Mouse (Mus musculus) liver, adult 2 months (tissue): ENCODE results near the gene Mindy1. TPM values are rescaled to one million over a fixed set of nuclear protein-coding genes. Genes with fewer than 3 reads are reported as not detected.

Source experiments
- DNase-seq: peaks from one replicate; pipeline ENCODE4 v3.0.0-alpha.2; 2011; ENCODE audit warnings: low read depth, low spot score; ENCODE audit errors: extremely low read depth
- H3K27ac ChIP-seq: fragments of 200-500 bp; replicated peaks from 2 replicates; pipeline ENCODE4 v1.5.1; 2012; ENCODE audit warnings: low read depth, mild to moderate bottlenecking, control low read depth, inconsistent platforms, low read length; ENCODE audit not compliant: insufficient read depth
- H3K27me3 ChIP-seq: fragments of 200-500 bp; 2 replicates; pipeline ENCODE4 v1.6.1; 2012; ENCODE audit warnings: mild to moderate bottlenecking, moderate library complexity, low read length, inconsistent platforms; ENCODE audit not compliant: control insufficient read depth, insufficient read depth
- H3K36me3 ChIP-seq: fragments of 200-500 bp; 2 replicates; pipeline ENCODE4 v1.6.1; 2012; ENCODE audit warnings: low read length, inconsistent platforms; ENCODE audit not compliant: control insufficient read depth, insufficient read depth
- H3K4me1 ChIP-seq: fragments of 200-500 bp; 2 replicates; pipeline ENCODE4 v1.6.1; 2011; ENCODE audit warnings: low read length; ENCODE audit not compliant: control insufficient read depth, insufficient read depth
- H3K4me3 ChIP-seq: fragments of 200-500 bp; 2 replicates; pipeline ENCODE4 v1.5.1; 2011; ENCODE audit warnings: low read depth, mild to moderate bottlenecking, control low read depth, low read length, moderate library complexity; ENCODE audit not compliant: insufficient read depth
- H3K79me2 ChIP-seq: fragments of 200-500 bp; 2 replicates; pipeline ENCODE4 v1.6.1; 2012; ENCODE audit warnings: inconsistent platforms, mild to moderate bottlenecking, low read length, moderate library complexity; ENCODE audit not compliant: control insufficient read depth, insufficient read depth
- H3K9ac ChIP-seq: fragments of 200-500 bp; 2 replicates; pipeline ENCODE4 v1.6.1; 2012; ENCODE audit warnings: low read depth, mild to moderate bottlenecking, control low read depth, inconsistent platforms, low read length
- CTCF ChIP-seq: fragments of 200-500 bp; IDR thresholded peaks from 2 replicates; pipeline ENCODE4 v1.5.1; 2011; ENCODE audit warnings: low read depth, low read length, control low read depth
- POLR2A ChIP-seq: fragments of 200-500 bp; IDR thresholded peaks from 2 replicates; pipeline ENCODE4 v1.6.1; 2011; ENCODE audit warnings: low read length, control low read depth; ENCODE audit not compliant: insufficient read depth; ENCODE audit errors: extremely low read depth
- WGBS: fragments of 180-500 bp; shearing (Covaris S2); methylation state at CpG from one replicate; pipeline ENCODE4 v1.1.7; 2018; 5-methylcytosine and 5-hydroxymethylcytosine counted together
- polyA plus RNA-seq: library from polyadenylated mRNA; depleted of rRNA; stranded (reverse); fragments of >200 nt; gene quantifications from 2 replicates; pipeline ENCODE4 v1.2.3, GENCODE M21; 2012
- total RNA-seq: library from RNA; depleted of rRNA; stranded (reverse); fragments of >200 nt; gene quantifications from 2 replicates; pipeline ENCODE4 v1.2.3, GENCODE M21; 2014

The Mindy1 gene
- total and polyA plus RNA-seq, 2 experiments: 56.6 to 137 TPM

GRCm38 (mm10) chr3:95264724-95265123, 16.4 kb upstream of the Mindy1 start:
- Histone ChIP-seq H3K27ac (no peak overlapping the region), H3K79me2 (no peaks in the 10 kb centered on the region), H3K4me1 (peaks cover 10% of the 10 kb centered on the region), H3K27me3 (no peaks in the 10 kb centered on the region), H3K36me3 (peaks cover 19% of the 10 kb centered on the region), H3K9ac (no peak overlapping the region), H3K4me3 (no peak overlapping the region)
- no peak for DNase-seq
- 89% methylated on average over 1 of the region's 1 CpGs for WGBS
- TF ChIP-seq POLR2A (no peak), CTCF (no peak)

GRCm38 (mm10) chr3:95266052-95266451, 15.1 kb upstream of the Mindy1 start:
- TF ChIP-seq POLR2A: no peak
- no peak overlapping the region for H3K4me3 ChIP-seq
- 98% methylated on average over 3 of the region's 3 CpGs for WGBS

GRCm38 (mm10) chr3:95267855-95268254, 13.3 kb upstream of the Mindy1 start:
- 0 out of 2 replicates have a peak, but pooled peaks cover 4% of the 10 kb centered on the region for H3K79me2 ChIP-seq
- H3K4me3 ChIP-seq: no peak overlapping the region
- H3K36me3 ChIP-seq: peaks cover 6% of the 10 kb centered on the region; the same call in 1 of the 2 replicates
- peaks cover 13% of the 10 kb centered on the region for H3K4me1 ChIP-seq
- H3K9ac ChIP-seq: no peak overlapping the region
- TF ChIP-seq POLR2A (no peak), CTCF (no peak)
- peak overlapping the region; percentile 32; the same call in 1 of the 2 replicates for H3K27ac ChIP-seq
- no peaks in the 10 kb centered on the region for H3K27me3 ChIP-seq
- peak; percentile 83 for DNase-seq

More at GRCm38 (mm10) chr3:95266052-95266451, 15.1 kb upstream of the Mindy1 start:
- H3K27ac ChIP-seq: no peak overlapping the region
- peaks cover 15% of the 10 kb centered on the region for H3K36me3 ChIP-seq
- no peaks in the 10 kb centered on the region for H3K27me3 ChIP-seq
- no peak for DNase-seq
- no peak overlapping the region for H3K9ac ChIP-seq
- H3K79me2 ChIP-seq: 0 out of 2 replicates have a peak, but pooled peaks cover 4% of the 10 kb centered on the region
- H3K4me1 ChIP-seq: peaks cover 14% of the 10 kb centered on the region

- Histone ChIP-seq H3K4me1 (peaks cover 6% of the 10 kb centered on the region; the same call in 1 of the 2 replicates), H3K36me3 (peaks cover 3% of the 10 kb centered on the region; the same call in 1 of the 2 replicates), H3K4me3 (no peak overlapping the region), H3K27ac (no peak overlapping the region), H3K9ac (no peak overlapping the region), H3K79me2 (peaks cover 6% of the 10 kb centered on the region; the same call in 1 of the 2 replicates), H3K27me3 (no peaks in the 10 kb centered on the region)
- TF ChIP-seq CTCF: no peak
- no peak for TF ChIP-seq POLR2A
- DNase-seq: peak; percentile 64
- 53% methylated on average over 5 of the region's 5 CpGs for WGBS
These were observed 11.4 kb upstream of the Mindy1 start for GRCm38 (mm10) chr3:95269789-95270188.

GRCm38 (mm10) chr3:95270766-95271364, 10.3 kb upstream of the Mindy1 start:
- 76% methylated on average over 12 of the region's 12 CpGs for WGBS
- TF ChIP-seq POLR2A: no peak
- DNase-seq: peak; percentile 56
- no peaks in the 10 kb centered on the region for H3K27me3 ChIP-seq
- no peaks in the 10 kb centered on the region for H3K36me3 ChIP-seq
- no peak overlapping the region for H3K27ac ChIP-seq
- peaks cover 11% of the 10 kb centered on the region; the same call in 1 of the 2 replicates for H3K79me2 ChIP-seq
- H3K4me3 ChIP-seq: no peak overlapping the region
- H3K4me1 ChIP-seq: peaks cover 6% of the 10 kb centered on the region
- H3K9ac ChIP-seq: no peak overlapping the region

- DNase-seq: no peak
- TF ChIP-seq POLR2A: no peak
- no peaks in the 10 kb centered on the region for H3K27me3 ChIP-seq
- H3K4me1 ChIP-seq: peaks cover 15% of the 10 kb centered on the region
- H3K9ac ChIP-seq: no peak overlapping the region
- H3K36me3 ChIP-seq: no peaks in the 10 kb centered on the region
- H3K79me2 ChIP-seq: peaks cover 11% of the 10 kb centered on the region; the same call in 1 of the 2 replicates
- WGBS: 92% methylated on average over 5 of the region's 5 CpGs
- H3K27ac ChIP-seq: no peak overlapping the region
- no peak overlapping the region for H3K4me3 ChIP-seq
These were observed 7.7 kb upstream of the Mindy1 start for GRCm38 (mm10) chr3:95273471-95273870.
